Mouse (Mus musculus) MN1 (cell line): ENCODE data around the gene Slc43a3.

Experiments used
- DNase-seq: peaks from one replicate; pipeline ENCODE4 v3.0.0-alpha.2; 2016; ENCODE audit warnings: low spot score

The Slc43a3 gene

DNA sequence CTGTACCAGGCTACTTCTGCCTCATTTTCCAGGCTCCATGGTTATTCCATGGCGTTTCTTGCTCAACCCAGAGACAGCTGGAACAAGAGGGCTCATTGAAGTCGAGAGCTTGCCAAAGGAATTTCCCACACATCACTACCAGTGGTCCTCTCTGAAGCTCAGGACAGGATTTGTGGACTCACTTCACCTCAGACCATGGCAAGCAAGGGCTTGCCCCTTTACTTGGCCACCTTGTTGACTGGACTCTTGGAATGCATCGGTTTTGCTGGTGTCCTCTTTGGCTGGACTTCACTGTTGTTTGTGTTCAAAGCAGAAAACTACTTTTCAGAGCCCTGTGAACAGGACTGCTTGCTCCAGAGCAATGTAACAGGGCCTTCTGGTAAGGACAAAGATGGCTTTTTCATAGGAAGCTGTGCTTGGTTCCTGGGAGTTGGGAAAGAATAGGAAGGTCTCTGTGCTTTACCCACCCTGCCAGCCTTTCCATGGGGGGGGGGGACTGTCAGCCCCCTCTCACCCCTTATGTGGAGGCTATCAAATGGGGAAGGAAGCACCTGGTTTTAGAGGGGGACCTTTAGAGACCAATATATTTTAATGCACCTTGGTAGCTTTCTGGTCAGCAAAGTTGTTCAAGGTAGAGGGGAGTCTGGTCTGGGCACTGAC lies 1.2 kb downstream of the Slc43a3 start:
- DNase-seq = no peak

- DNase-seq = no peak
Observed at GRCm38 (mm10) chr2:84938249-84938946, 2.0 kb downstream of the Slc43a3 start.

GRCm38 (mm10) chr2:84939306-84939705 lies 2.9 kb downstream of the Slc43a3 start:
- no peak for DNase-seq

- DNase-seq = no peak
Observed at GRCm38 (mm10) chr2:84939711-84940110, 3.3 kb downstream of the Slc43a3 start.

DNA sequence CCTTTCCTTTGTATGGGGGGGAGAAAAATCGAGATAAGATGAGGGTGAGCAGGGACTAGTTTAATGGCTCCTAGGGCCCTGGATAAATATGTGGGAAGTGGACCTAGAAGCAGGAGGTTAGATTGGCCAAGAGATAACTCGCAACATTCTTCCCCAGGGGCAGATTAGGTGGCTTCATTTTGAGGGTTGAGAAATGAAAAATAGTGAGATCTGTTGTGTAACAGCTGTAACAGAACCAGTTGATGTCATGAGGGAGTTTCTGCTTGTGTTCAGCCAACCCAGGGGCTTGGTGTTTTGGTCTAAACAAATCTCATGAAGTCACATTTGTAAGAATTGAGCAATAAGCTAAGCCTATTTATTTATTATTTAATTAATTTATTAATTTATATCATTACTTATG lies 5.0 kb downstream of the Slc43a3 start:
- no peak for DNase-seq

- no peak for DNase-seq
Observed at GRCm38 (mm10) chr2:84941795-84942194, 5.4 kb downstream of the Slc43a3 start.

DNA sequence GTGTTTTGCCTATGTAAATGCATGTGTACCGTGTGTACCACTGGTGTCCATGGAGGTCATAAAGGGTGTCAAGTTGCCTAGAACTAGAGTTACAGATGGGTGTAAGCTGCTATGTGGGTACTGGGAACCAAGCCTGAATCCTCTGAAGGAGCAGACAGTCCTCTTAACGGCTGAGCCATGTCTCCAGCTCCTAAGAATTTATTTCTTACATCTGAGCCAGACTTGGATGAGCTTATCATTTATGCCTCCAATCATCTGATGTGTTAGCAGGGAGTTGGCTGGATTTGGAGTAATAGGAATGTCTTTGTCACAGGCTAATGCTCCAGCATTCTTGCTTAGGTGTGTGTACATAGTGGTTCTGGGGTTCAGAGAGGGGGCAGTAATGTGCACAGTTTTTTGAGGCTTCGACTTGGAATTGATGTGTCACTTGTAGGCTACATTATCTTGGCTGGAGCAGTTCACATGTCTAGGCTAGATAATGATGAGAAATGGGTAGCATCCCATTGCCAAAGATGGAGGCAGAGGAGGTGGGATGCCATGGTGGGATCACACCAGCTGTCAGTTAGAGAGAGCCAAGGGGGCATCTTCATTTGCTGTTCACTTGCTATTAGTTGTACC lies 10.9 kb downstream of the Slc43a3 start:
- DNase-seq = no peak

GRCm38 (mm10) chr2:84948252-84948651 lies 11.9 kb downstream of the Slc43a3 start:
- DNase-seq = no peak

DNA sequence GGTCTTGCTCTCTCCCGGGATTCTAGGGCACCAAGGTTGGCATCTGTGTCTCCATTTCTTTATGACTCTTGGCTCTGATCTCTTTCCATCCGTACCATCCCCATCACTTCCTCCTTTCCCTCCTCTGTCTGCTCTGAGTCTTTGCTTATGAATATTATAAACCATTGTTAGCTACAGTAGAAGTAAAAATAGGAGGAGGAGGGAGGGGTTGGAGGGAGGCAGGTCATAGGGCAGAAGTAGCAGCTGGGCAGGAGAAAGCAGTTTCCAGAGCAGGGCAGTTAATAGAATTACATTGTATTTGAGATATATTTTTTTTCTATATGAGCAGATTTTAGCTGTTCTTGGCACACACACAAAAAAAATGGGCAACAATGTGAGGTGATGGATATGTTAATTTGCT lies 12.3 kb downstream of the Slc43a3 start:
- DNase-seq = no peak

DNA sequence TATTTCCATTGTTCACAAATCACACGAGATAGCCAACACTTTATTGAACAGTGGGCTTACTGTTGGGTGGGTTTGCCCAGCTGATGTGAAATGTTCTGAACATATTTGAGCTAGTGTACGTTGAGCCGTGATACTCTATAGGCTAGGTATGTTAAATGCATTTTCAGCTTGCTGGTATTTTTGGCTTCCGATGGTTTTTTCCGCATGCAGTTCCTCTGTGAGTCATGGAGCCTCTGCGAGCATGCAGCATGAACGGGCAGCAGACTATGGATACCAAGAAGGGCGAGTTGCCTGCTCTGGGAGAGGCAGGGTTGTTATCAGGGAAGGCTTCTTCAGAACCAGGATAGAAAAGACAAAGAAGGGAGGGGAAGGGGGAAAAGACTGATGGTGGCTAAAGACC lies 14.6 kb downstream of the Slc43a3 start:
- no peak for DNase-seq

DNA sequence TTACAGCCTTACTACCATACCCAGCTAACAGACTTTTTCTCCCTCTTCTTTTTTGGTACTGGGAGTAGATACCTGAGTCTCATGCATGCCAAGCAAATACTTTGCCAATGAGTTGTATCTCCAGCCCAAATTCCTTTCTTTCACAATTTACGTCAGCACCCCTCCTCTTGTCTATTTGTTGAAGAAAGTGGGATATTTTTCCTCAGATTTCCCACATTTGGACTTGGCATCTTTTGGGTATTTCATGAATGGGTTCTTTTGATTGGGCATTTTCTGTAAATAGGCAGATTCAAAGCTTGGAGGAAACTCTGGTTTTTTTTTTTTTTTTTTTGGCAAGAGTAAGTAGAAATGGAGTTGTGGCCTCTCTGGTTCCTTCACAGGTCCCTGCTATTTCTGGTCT lies 15.9 kb downstream of the Slc43a3 start:
- DNase-seq = no peak

GRCm38 (mm10) chr2:84952693-84953092 lies 16.3 kb downstream of the Slc43a3 start:
- no peak for DNase-seq

DNA sequence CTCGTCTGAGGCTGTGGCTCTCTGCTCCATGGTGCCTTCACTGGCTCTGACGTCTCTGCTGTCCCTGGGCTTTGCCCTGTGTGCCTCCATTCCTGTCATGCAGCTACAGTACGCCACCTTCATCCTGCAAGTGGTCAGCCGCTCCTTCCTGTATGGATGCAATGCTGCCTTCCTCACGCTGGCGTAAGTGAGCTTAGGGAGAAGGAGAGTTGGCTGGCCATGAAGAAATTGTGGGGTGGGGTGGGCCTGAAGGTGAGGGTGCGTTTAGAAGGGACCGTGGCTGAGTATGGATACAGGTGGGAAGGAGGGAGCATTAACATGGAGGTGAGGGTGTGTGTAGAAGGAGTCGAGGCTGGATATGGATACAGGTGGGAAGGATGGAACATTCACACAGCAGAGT lies 19.1 kb downstream of the Slc43a3 start:
- DNase-seq = no peak

- DNase-seq = peak; percentile 10
Observed at GRCm38 (mm10) chr2:84956274-84956673, 19.9 kb downstream of the Slc43a3 start.

GRCm38 (mm10) chr2:84958588-84959264 lies 22.3 kb downstream of the Slc43a3 start:
- no peak for DNase-seq

DNA sequence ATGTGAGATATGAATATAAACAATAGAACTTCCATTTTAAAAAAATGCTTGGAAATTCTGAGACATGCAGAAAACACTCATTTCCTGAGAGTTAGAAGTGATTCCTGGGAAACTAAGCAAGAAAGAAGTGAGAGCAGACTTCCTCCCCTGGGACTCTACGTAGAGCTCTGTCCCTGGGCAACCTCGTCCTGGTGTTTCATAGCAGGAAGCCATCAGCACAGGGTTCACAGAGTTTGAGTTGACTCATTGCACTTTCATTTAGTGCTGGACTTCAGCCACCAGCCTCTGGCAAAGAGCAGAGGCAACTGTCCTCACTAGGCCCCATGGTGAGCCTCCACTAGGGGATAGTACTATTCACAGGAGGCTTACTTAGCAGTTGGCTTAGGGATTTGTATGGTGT lies 24.9 kb downstream of the Slc43a3 start:
- peak; percentile 6 for DNase-seq

DNA sequence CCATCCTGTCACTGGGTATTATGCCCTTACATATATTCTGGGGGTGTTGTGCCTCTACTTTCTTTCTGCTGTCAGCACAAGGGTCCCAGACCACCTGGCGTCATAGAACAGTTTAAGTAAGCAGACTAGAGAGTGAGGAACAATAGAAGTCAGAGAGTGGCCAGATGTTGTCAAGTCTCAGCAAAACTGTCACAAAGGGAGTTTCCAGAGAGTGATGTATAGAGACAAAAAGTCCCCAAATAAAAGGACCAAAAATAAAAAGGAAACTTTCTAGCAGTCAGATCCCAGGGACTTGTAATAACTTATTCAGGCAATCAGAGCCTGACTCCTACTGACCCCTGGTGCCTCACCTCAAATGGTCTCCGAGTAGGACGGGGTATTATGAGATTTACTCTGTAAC lies 25.5 kb downstream of the Slc43a3 start:
- DNase-seq = no peak

GRCm38 (mm10) chr2:84962906-84963507 lies 26.6 kb downstream of the Slc43a3 start:
- no peak for DNase-seq

DNA sequence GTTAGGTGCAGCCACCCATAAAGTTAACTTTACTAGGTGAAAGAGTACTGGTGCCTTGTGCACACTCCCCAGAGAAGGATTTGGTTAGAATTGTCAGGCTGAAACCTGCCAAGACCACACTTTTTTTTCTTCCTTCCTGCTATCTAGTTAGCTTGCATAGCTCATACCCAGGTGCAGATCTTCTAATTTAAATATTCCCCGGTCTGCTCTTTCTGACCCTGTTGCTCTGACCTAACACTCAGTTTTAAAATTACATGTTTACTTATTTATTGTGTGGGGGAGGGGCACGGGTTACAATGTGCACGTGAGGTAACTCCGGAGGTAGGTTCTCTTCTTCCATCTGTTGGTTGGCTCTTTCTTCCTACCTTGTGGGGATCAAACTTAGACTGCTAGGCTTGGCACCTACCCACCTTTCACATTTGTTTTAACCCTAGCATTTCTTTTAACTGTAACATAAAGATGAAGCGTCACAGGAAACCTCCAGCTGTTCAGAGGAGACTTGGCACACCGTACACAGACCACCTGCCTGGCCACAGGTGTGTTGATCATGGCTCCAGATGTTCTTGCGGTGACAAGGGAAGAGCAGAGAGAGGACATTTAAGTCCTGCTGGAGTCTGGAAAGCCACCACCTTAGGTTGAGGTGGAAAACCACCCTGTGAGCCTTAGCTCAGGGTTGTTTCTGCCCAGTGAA lies 27.9 kb downstream of the Slc43a3 start:
- DNase-seq = no peak

GRCm38 (mm10) chr2:84967318-84967991 lies 31.1 kb downstream of the Slc43a3 start:
- DNase-seq = no peak

GRCm38 (mm10) chr2:84975580-84975979 lies 39.2 kb downstream of the Slc43a3 start:
- DNase-seq = no peak
